Mouse (Mus musculus): ENCODE measurements around the gene Zfp775. TPM values are rescaled to one million over a fixed set of nuclear protein-coding genes. Genes with fewer than 3 reads are reported as not detected.
A peak's percentile ranks its signal among the peaks of the same experiment; 100 is the strongest.

Zfp775 gene
- total RNA-seq (2017), result 1.1 and 2.6 TPM in 2 replicates

DNA sequence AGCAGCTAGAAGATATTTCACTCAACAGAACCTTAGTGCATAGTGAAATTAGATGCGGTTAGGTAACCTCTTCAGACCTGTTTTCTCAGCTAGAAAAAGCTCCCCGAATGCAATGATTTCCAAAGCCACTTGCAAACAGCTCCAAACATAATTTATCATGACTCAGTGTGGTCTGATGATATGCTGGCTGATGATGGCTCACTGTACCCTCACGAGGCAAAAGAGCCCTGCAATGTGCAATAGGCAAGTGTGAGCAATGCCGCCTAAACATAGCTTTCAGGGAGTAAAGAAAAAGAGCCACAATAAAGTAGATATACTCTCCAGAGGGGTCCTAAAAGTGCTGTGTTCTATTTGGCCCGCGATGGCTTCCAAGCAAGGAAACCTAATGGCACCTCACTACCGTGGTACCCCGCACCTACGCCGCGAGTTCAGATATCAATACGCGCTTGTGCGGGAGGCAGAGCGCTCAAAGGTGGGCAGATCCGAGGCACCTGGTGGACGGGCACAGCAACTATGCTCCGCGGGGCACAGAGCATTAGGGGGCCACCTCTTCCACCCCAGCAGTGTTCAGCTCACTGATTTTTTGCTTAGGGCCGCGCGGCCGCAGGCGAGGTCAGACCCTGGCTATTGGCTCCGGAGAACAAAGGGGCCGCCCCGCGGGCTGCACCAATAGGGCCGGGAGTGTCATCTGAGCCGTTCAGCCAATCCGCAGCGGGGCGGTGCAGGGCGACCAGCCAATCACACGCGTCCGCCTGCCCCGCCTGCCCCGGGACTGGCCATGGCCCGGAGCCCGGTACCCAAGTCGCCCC lies at the start of gene Zfp775:
Gene Zfp775, plus strand, starts transcription at position 793 of the 809 bp plus-strand sequence.
- peak; percentile 98 for ATAC-seq (ENCODE audit: extremely low read depth, insufficient number of reproducible peaks, low FRiP score, poor library complexity, severe bottlenecking)

DNA sequence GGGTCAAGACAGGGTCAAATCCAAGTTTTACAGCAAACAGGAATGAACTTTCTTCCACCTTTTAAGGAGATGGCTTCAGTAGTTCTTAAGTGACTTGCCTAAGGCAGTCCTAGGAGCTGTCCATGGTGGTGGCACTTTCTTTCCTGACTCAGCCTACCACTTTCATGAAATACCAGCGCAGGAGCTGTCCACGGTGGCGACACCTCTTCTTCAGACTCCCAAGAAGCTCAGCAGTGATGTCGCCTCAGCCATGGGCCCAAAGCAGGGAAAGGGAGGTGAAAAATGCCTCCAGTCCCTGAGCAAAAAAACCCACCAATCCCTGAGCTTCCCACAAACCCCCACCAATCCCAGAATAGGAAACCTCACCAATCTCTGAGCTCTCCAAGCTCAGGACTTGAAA lies 48.9 kb upstream of the Zfp775 start:
- ATAC-seq (ENCODE audit: extremely low read depth, insufficient number of reproducible peaks, low FRiP score, poor library complexity, severe bottlenecking), result no peak

DNA sequence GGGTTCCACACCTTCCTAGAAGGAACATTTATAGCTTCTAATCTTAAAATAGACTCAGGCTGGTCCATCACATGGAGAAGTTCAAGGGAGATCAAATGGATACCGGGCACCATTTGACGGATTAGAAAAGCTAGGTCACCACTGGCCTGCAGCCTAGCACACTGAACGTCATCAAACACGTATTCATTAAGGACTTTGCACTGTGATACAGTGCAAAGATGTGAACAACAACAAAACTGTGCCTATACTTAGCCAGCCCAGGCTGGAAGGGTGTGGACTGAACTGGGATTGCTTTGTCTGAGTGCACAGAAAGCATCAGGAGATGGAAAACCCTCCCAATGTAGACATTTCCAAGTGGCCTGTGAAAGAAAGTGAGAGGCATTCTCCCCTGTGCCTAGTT lies 48.0 kb upstream of the Zfp775 start:
- no peak for ATAC-seq (ENCODE audit: extremely low read depth, insufficient number of reproducible peaks, low FRiP score, poor library complexity, severe bottlenecking)

DNA sequence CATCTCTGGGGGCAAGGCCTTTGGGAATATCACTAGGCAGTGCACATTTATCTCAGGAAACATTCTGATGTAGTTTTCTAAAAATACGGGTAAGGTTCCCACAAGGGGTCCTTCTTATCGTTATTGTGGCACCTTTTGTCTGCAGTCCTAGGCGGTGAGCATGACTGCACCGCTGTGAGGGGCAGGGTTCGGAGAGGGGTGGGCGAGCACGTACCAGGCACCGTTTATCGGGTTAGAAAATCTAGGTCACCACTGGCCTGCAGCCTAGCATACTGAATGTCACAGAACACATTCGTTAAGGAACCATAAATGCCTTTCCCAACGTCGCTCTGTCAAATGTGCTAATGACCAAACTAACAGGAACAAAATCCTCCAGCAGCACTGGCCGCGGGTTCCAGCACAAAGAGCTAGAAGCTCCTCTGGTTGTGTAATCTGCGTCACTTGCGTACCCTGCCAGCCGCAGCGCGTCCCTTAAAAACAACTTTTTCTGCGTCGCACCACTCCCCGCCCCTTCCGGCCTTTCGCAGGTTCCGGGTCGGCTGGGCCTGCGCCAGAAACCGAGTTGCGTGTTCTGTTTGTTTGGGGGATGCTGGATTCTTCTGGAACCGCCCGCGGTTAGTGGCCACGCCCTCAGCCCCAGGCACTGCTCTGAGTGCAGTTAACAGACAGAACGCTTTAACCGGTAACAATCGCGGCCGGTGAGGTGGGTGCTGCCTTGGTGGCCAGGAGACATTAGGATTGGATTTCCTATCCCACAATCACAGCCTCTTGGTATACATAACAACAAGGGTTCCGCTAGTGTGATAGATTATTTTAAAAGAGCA lies 47.4 kb upstream of the Zfp775 start, which contains the start of gene Lrrc61:
Gene Lrrc61, plus strand, starts transcription at position 517 of the 824 bp plus-strand sequence.
- peak; percentile 95 for ATAC-seq (ENCODE audit: extremely low read depth, insufficient number of reproducible peaks, low FRiP score, poor library complexity, severe bottlenecking)

GRCm38 (mm10) chr6:48555104-48555890 lies 46.6 kb upstream of the Zfp775 start:
- ATAC-seq (ENCODE audit: extremely low read depth, insufficient number of reproducible peaks, low FRiP score, poor library complexity, severe bottlenecking), result no peak

DNA sequence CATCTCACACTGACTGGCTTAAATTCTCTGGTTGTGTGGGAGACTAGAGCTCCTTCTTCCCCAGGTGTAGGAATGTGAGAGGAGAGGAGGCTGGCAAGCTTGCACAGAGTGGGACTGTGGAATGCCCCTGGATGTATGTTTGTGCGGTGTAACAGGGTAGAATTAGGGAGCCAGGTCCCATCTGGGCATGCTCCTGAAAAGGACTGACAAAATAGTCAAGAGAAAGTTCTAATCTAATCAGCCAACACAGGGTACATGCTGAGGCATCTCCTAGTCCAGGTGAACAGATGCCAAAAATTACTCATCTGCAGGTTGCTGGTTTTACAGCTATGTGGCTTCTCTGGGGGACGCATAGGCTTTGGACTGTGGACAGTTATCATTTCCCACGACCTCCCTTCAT lies 45.9 kb upstream of the Zfp775 start:
- ATAC-seq (ENCODE audit: extremely low read depth, insufficient number of reproducible peaks, low FRiP score, poor library complexity, severe bottlenecking), result no peak

DNA sequence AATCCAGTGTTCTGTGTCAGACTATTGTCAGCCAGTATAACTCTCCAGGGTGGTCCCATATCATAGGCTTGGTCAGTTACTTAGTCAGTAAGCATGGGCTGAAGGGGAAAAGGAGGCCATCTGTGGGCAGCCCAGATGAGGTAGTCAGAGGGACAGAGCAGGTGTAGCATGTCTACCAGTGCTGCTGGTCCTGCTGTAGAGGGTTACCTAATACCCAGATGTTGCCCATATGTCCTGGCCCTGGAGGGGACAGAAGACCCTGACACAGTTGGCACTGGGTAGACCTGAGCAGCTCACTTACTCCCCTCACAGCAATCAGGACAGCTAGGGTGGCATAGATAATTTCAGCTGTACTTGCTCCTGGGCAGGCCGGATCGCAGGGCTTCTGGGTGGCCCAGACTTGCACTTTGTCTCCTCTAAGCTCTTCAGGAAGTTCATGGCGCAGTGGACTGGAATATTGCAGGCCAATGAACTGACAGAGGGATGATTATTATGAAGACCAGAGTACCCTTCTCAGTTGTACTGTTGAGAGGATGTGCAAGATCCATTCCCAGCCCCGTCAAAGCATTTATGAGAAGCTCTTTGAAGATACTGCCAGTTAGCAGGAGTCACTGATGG lies 36.1 kb upstream of the Zfp775 start:
- no peak for ATAC-seq (ENCODE audit: extremely low read depth, insufficient number of reproducible peaks, low FRiP score, poor library complexity, severe bottlenecking)

GRCm38 (mm10) chr6:48566312-48566711 lies 35.6 kb upstream of the Zfp775 start:
- ATAC-seq (ENCODE audit: extremely low read depth, insufficient number of reproducible peaks, low FRiP score, poor library complexity, severe bottlenecking), result no peak

DNA sequence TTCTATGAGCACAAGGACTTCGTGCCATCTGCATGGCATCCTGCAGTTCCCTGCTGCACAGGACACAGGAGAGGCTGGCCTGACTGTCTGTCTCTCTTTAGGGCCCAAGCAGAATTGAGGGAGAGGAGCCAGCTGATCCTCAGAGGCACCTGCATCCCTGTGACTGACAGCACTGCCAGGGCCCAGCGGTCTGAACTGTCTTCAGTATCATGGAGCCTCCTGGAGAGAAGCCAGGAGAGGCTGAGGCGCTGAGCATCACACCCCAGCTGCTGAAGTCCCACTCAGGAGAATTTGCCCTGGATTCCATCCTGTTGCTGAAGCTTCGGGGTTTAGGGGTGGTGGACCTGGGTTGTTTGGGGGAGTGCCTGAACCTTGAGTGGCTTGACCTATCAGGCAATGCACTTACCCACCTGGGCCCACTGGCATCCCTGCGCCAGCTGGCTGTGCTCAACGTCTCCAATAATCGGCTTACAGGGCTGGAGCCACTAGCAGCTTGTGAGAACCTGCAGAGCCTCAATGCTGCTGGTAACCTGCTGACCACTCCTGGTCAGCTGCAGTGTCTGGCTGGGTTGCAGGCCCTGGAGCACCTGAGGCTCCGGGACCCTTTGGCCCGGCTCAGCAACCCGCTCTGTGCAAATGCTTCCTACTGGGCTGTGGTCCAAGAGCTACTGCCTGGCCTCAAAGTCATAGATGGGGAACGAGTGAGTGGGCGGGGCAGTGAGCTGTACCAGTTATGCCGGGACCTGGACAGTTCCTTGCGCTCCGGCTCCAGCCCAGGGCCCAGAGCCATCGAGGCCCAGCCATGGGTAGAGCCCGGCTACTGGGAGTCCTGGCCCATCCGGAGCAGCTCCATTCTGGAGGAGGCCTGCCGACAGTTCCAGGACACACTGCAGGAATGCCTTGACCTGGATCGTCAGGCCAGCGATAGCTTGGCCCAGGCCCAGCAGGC lies 33.6 kb upstream of the Zfp775 start:
- no peak for ATAC-seq (ENCODE audit: extremely low read depth, insufficient number of reproducible peaks, low FRiP score, poor library complexity, severe bottlenecking)

DNA sequence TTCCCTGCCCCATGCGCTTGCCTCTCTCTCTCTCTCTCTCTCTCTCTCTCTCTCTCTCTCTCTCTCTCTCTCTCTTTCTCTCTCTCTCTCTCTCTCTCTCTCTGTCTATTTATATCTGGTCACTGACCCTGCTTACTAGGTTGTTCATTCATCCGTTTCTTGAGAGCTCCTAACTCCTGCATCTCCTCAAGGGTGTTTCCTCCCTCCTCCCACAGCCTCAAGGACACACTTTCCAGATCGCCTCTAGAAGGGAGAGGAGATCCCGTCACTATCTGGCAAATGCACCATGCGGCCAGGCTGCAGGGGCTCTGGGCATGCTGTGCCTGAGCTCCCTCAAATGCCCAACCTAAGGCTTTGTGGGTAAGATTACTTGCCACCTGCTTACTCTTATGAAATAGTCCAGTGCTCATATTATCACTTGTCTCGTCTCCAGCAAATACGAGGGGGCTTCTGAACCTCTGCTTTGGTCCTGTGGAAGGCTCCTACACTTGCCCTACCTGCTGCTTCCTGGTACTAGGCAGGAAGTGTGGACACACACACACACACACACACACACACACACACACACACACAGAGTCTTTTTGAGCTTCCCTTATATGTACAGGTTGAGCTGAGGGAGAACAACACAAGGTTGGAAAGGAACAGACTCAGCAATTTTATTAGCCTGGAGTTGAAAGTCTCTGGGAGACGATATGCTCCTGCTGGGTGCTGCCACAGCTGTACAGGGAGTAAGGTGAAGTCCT lies 32.6 kb upstream of the Zfp775 start:
- ATAC-seq (ENCODE audit: extremely low read depth, insufficient number of reproducible peaks, low FRiP score, poor library complexity, severe bottlenecking), result no peak

- ATAC-seq (ENCODE audit: extremely low read depth, insufficient number of reproducible peaks, low FRiP score, poor library complexity, severe bottlenecking), result no peak
Measured at GRCm38 (mm10) chr6:48572014-48572413, 29.8 kb upstream of the Zfp775 start.

DNA sequence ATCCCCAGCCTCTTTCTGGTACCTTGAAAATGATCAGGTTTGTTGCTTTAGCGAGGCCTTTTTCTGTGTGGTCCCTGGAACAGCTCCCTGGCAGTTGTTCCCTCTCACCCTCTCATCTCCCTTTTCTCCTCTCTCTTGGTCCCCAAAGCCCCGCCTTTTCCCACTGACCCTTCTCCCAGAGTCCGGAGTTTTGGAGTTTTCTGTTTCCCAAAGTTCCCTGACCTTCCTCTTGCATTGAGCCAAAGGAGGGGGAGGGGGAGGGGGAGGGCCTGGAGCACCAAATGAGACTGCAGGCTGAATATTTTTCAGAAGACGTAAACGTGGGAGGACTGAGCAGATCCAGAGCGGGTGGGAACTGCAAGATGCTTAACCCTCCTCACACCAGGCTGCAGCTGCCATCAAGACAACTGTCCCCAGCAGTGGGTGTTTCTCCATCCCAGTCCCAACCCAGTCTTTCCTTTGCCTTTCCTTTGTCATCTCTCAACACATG lies 29.2 kb upstream of the Zfp775 start, which contains the start of gene Rarres2:
Gene Rarres2, minus strand, starts transcription at position 218 of the 490 bp plus-strand sequence.
- ATAC-seq (ENCODE audit: extremely low read depth, insufficient number of reproducible peaks, low FRiP score, poor library complexity, severe bottlenecking), result no peak

DNA sequence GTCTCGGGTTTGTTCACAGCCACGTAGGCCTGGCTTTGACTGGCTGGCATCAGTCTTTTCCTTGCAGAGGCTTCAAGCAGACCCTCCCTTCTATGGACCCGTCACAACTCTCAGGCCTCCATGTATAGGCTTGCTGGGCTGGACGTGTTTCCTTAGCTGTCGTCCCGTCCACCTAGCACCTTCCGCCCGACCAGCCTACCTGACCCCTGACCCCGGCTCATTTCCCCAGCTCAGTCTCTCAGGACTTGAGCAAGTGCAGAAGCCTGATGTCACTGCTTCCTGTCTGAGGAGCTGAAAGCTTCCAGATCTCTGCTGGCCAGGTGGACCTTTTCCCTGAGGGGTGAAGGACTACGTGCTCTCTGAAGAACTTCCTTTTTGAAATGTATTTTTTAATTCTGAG lies 28.6 kb upstream of the Zfp775 start:
- no peak for ATAC-seq (ENCODE audit: extremely low read depth, insufficient number of reproducible peaks, low FRiP score, poor library complexity, severe bottlenecking)

DNA sequence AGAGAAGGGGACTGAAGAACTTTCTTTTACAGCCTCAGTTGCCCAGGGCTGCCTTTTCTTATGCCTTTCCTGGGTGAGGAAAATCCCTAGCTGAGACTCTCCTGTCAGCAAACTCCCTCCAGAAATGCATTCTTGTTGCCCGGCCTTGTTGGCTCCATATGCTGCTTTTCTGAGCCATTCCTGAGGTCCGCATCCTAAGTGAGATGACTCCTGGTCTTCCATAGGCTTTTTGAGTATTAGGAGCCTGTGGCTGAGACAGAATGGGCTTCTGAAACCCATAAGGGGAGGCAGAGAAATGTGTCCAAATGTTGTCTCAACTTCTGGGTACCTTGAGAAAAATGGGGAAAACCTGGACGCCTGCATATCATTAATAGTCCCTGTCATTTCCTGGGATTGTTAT lies 27.9 kb upstream of the Zfp775 start:
- no peak for ATAC-seq (ENCODE audit: extremely low read depth, insufficient number of reproducible peaks, low FRiP score, poor library complexity, severe bottlenecking)

DNA sequence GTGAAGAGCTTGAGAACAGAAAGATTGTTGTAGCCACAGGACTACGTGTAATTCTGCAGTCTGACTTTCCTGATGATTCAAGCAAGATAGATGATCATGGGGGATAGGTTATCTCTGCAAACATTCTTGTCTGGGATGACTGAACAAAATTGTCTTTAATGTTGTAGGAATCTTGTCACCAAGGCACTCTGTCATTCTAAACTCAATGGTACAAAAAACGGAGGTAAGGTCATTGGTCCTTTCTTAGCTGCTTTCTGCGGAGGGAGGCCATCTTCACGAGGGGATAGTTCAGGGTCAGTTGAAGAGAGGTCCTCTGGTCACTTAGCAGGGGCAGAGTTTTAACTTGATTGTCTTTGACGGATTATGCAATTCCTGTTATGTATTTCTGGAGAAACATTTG lies 23.1 kb upstream of the Zfp775 start:
- no peak for ATAC-seq (ENCODE audit: extremely low read depth, insufficient number of reproducible peaks, low FRiP score, poor library complexity, severe bottlenecking)

DNA sequence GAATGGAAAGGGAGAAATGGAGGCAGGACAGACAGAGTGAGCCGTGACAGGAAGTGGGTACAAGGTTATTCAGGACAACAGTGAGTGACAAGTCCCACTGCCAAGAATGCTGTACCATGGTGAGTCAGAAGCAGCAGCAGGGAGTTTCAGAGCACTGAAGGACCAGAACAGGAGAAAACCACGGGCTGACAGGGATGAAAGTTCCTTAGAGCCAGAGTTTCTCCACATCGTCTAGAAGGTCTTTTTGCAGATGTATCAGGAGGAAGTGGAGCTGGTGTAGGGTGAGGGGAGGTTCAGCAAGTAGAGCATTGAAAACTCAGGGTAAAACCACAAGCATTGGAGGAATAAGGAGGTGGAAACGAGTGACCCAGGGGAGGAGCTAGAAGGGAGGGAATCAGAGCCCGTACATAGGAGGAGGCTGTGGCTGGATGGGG lies 22.6 kb upstream of the Zfp775 start:
- no peak for ATAC-seq (ENCODE audit: extremely low read depth, insufficient number of reproducible peaks, low FRiP score, poor library complexity, severe bottlenecking)

- ATAC-seq (ENCODE audit: extremely low read depth, insufficient number of reproducible peaks, low FRiP score, poor library complexity, severe bottlenecking), result no peak
Measured at GRCm38 (mm10) chr6:48581257-48581656, 20.6 kb upstream of the Zfp775 start.
